In genomic region chr2:29262436-29262915, GRCm38 (mm10) we compare ENCODE assay signal across 13 mouse cellular contexts. TPM values are rescaled to one million over a fixed set of nuclear protein-coding genes. Genes with fewer than 3 reads are reported as not detected.
DNase-seq lines count a peak whose midpoint lies in the region; ATAC-seq and TF ChIP-seq lines count a peak whose summit lies in the region.
"Had no signal": no experiment of that assay in that cellular context is flagged by ENCODE, and none has a peak within 500 bp of the region (broad histone marks: within the 10 kb centered on the region; RNA-seq: fewer than 3 reads in every experiment).

No protein-coding gene starts in this region.

- no peak overlapping the region for H3K4me2 ChIP-seq in kidney, postnatal 0 days (ENCODE audit: low read length)
- H3K4me2 ChIP-seq in midbrain, embryonic 14.5 days (ENCODE audit: low read length): no peak overlapping the region
- H3K4me2 ChIP-seq in midbrain, embryonic 16.5 days (ENCODE audit: low read length): no peak overlapping the region
- no peak overlapping the region for H3K4me2 ChIP-seq in forebrain, embryonic 14.5 days (ENCODE audit: low read length)
- H3K4me2 ChIP-seq: embryonic facial prominence, embryonic 13.5 days had no signal

- no peak overlapping the region for H3K27ac ChIP-seq in kidney, postnatal 0 days
- no peak overlapping the region for H3K27ac ChIP-seq in midbrain, embryonic 14.5 days (replicated peaks; ENCODE audit: low read depth, low read length)
- no peak overlapping the region for H3K27ac ChIP-seq in midbrain, embryonic 16.5 days (ENCODE audit: low read length)
- H3K27ac ChIP-seq in forebrain, embryonic 14.5 days (ENCODE audit: low read depth, low read length): peak overlapping the region; percentile 45
- H3K27ac ChIP-seq: embryonic facial prominence, embryonic 13.5 days had no signal

- peak; percentile 76 for DNase-seq in cerebellum, postnatal 10 days
- no peak for DNase-seq in cerebellum, adult 8-10 months
- no peak for DNase-seq in kidney, postnatal 0 days (ENCODE audit: low spot score)
- DNase-seq in kidney, adult 18-20 months: no peak
- DNase-seq in midbrain, embryonic 14.5 days: peak; percentile 65
- DNase-seq in forebrain, embryonic 14.5 days (ENCODE audit: low spot score): peak; percentile 89
- DNase-seq in yolk sac, embryonic 10.5 days (ENCODE audit: low spot score): no peak
- DNase-seq: cerebellum, adult 9-10 months; heart, adult 18-20 months; kidney, postnatal 36 days; thymus, adult 2 months had no signal

- H3K36me3 ChIP-seq in kidney, postnatal 0 days (ENCODE audit: insufficient read depth, low read length): no peaks in the 10 kb centered on the region
- H3K36me3 ChIP-seq in midbrain, embryonic 14.5 days (ENCODE audit: control insufficient read depth, insufficient read depth, low read length): no peaks in the 10 kb centered on the region
- no peaks in the 10 kb centered on the region for H3K36me3 ChIP-seq in midbrain, embryonic 16.5 days (ENCODE audit: control insufficient read depth, insufficient read depth, low read length)
- no peaks in the 10 kb centered on the region for H3K36me3 ChIP-seq in forebrain, embryonic 14.5 days (ENCODE audit: control insufficient read depth, insufficient read depth, low read length)
- H3K36me3 ChIP-seq: embryonic facial prominence, embryonic 13.5 days had no signal

- TF ChIP-seq CTCF in kidney, postnatal 0 days (IDR thresholded peaks at IDR 0.05; ENCODE audit: low read depth): peak; percentile 52; the same call in 1 of the 2 replicates

- no peak overlapping the region for H3K4me3 ChIP-seq in kidney, postnatal 0 days (replicated peaks; ENCODE audit: low read depth, low read length)
- no peak overlapping the region for H3K4me3 ChIP-seq in midbrain, embryonic 14.5 days (replicated peaks; ENCODE audit: low read depth, low read length)
- H3K4me3 ChIP-seq in midbrain, embryonic 16.5 days (ENCODE audit: low read depth, low read length): no peak overlapping the region
- no peak overlapping the region for H3K4me3 ChIP-seq in forebrain, embryonic 14.5 days (ENCODE audit: low read depth, low read length)
- H3K4me3 ChIP-seq: embryonic facial prominence, embryonic 13.5 days had no signal

- H3K4me1 ChIP-seq in kidney, postnatal 0 days (replicated peaks; ENCODE audit: insufficient read depth, low read length): no peaks in the 10 kb centered on the region
- H3K4me1 ChIP-seq in midbrain, embryonic 14.5 days (ENCODE audit: control insufficient read depth, insufficient read depth, low read length): no peaks in the 10 kb centered on the region
- H3K4me1 ChIP-seq in midbrain, embryonic 16.5 days (ENCODE audit: control insufficient read depth, insufficient read depth, low read length): peaks cover 4% of the 10 kb centered on the region; the same call in 1 of the 2 replicates
- H3K4me1 ChIP-seq in forebrain, embryonic 14.5 days (ENCODE audit: control insufficient read depth, insufficient read depth, low read length): peaks cover 8% of the 10 kb centered on the region
- H3K4me1 ChIP-seq: embryonic facial prominence, embryonic 13.5 days had no signal

- ATAC-seq in kidney, postnatal 0 days (replicated peaks; ENCODE audit: low FRiP score, low read depth): no peak
- no peak for ATAC-seq in midbrain, embryonic 14.5 days (ENCODE audit: low FRiP score, low TSS enrichment)
- no peak for ATAC-seq in midbrain, embryonic 16.5 days
- ATAC-seq in forebrain, embryonic 14.5 days: peak; percentile 89

- no peaks in the 10 kb centered on the region for H3K9me3 ChIP-seq in kidney, postnatal 0 days (replicated peaks; ENCODE audit: low read length)
- no peaks in the 10 kb centered on the region for H3K9me3 ChIP-seq in midbrain, embryonic 14.5 days (ENCODE audit: control insufficient read depth, low read length)
- H3K9me3 ChIP-seq in midbrain, embryonic 16.5 days (replicated peaks; ENCODE audit: control insufficient read depth, low read length, poor library complexity, severe bottlenecking): no peaks in the 10 kb centered on the region
- no peaks in the 10 kb centered on the region for H3K9me3 ChIP-seq in forebrain, embryonic 14.5 days (replicated peaks; ENCODE audit: control insufficient read depth, low read length)
- H3K9me3 ChIP-seq: embryonic facial prominence, embryonic 13.5 days had no signal

- WGBS in kidney, postnatal 0 days: 71% methylated on average over 6 of the region's 6 CpGs
- WGBS in midbrain, embryonic 14.5 days: 39% methylated on average over 6 of the region's 6 CpGs
- 36% methylated on average over 6 of the region's 6 CpGs for WGBS in midbrain, embryonic 16.5 days
- 37% methylated on average over 6 of the region's 6 CpGs for WGBS in forebrain, embryonic 14.5 days

- no peak overlapping the region for H3K9ac ChIP-seq in kidney, postnatal 0 days (ENCODE audit: low read depth, low read length)
- no peak overlapping the region for H3K9ac ChIP-seq in midbrain, embryonic 14.5 days (replicated peaks; ENCODE audit: low read length)
- no peak overlapping the region for H3K9ac ChIP-seq in midbrain, embryonic 16.5 days (ENCODE audit: low read depth, low read length)
- no peak overlapping the region for H3K9ac ChIP-seq in forebrain, embryonic 14.5 days (ENCODE audit: low read length)
- H3K9ac ChIP-seq: embryonic facial prominence, embryonic 13.5 days had no signal

- no peaks in the 10 kb centered on the region for H3K27me3 ChIP-seq in kidney, postnatal 0 days (ENCODE audit: insufficient read depth, low read length)
- H3K27me3 ChIP-seq in midbrain, embryonic 14.5 days (ENCODE audit: control insufficient read depth, insufficient read depth, low read length): no peaks in the 10 kb centered on the region
- no peaks in the 10 kb centered on the region for H3K27me3 ChIP-seq in midbrain, embryonic 16.5 days (ENCODE audit: control insufficient read depth, insufficient read depth, low read depth, low read length)
- H3K27me3 ChIP-seq in forebrain, embryonic 14.5 days (replicated peaks; ENCODE audit: control insufficient read depth, insufficient read depth, low read length): no peaks in the 10 kb centered on the region

RNA-seq across cellular contexts. Expression of gene Ntng2, which starts 9.7 kb away (rescaled TPM):
- 2.4 TPM in 2 replicates for polyA plus RNA-seq in kidney, postnatal 0 days (2015; fragmentation: Nextera tagmentation; extraction: Ambion mirVana)
- 9.8 and 15.9 TPM in 2 replicates for polyA plus RNA-seq in midbrain, embryonic 14.5 days (2014; fragmentation: Nextera tagmentation; extraction: Ambion mirVana)
- polyA plus RNA-seq in midbrain, embryonic 16.5 days (2015; fragmentation: Nextera tagmentation; extraction: Ambion mirVana): 10.6 and 11.0 TPM in 2 replicates
- polyA plus RNA-seq in forebrain, embryonic 14.5 days (2014; fragmentation: Nextera tagmentation; extraction: Ambion mirVana): 6.6 and 8.8 TPM in 2 replicates

Comparison
In these comparisons a context has a peak if more than half of its experiments do, and no peak if none do; other contexts are left out.
1. DNase-seq: peak in cerebellum, postnatal 10 days (2 of 2), midbrain, embryonic 14.5 days (single experiment) and forebrain, embryonic 14.5 days (single experiment); none in cerebellum, adult 8-10 months (single experiment), kidney, postnatal 0 days (single experiment), kidney, adult 18-20 months (single experiment) and yolk sac, embryonic 10.5 days (single experiment).